Mouse (Mus musculus) cerebellum, postnatal 14 days (tissue): ENCODE data around the gene Shcbp1l.
"Not testable (repeated sequence)": the region's sequence is repeated elsewhere in the genome, so short reads cannot be mapped to it uniquely, and the experiment has no call there.

Source experiments
- DNase-seq, 2 experiments: peaks; one replicate each; pipeline ENCODE4 v3.0.0; 2021; ENCODE audit warnings: mixed read lengths in 2 of 2

Gene Shcbp1l

GRCm38 (mm10) chr1:153424271-153424670, 691 bp upstream of the Shcbp1l start:
- DNase-seq, result peak in 1 of 2 experiments; percentile 25

DNA sequence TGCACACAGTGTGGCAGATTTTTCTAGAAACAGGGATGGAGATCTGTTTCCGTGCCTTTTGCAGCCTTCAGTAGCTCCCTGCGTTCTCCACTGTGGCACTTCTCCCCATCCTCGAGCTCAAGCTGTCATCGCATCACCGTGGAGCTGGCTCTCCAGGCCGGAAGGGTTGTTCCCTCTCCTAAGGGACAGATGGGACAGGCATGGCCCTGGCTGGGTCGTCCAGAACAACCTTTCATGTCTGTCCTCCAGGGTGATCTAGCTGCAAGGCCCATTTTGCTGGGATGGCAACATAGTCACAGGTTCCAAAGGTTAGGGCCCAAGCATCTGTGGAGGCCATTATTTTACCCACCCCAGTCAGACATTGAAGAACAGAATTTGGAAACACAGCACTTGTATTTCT, 6.2 kb downstream of the Shcbp1l start:
- DNase-seq, result no peak

DNA sequence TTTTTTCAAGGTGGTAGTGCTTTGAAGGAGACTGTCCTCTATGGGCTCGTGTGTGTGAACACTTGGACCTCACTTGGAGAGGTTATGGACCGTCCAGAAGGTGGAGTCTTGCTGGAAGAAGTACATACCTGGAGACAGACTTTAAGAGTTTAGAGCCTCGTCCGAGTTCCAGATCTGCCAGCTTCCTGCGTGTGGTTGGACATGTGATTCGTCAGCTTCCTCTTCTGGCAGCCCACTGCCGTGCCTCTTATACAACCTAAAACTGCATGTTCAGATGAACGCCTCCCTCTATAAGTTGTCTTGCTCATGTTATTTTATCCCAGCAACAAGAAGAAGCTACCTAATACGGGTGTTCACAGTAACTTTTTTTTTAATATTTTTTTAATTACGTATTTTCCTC, 6.7 kb downstream of the Shcbp1l start:
- no peak for DNase-seq

- no peak for DNase-seq
These were observed 7.4 kb downstream of the Shcbp1l start for GRCm38 (mm10) chr1:153432329-153432728.

- DNase-seq, result no peak
These were observed 9.1 kb downstream of the Shcbp1l start for GRCm38 (mm10) chr1:153433851-153434589.

GRCm38 (mm10) chr1:153437536-153437935, 12.6 kb downstream of the Shcbp1l start:
- no peak for DNase-seq

DNA sequence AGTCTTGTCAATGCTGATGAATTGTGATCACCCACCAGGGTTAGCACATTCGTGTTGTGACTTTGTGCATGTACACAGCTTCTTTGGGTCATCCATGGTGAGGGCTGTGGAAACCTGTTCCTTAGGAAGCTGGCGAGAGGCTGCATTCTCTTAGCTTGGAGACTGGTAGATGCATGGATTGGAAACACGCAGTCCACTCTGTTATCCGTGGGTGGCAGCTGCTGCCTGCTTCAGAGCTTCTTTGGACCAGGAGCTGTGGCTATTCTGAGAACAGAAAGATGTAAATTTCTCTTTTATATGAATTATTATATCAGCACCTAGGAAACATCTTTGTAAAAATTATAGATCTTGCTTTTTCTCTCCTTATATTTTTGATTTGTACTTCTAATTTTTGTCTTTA, 15.8 kb downstream of the Shcbp1l start:
- DNase-seq, result no peak

GRCm38 (mm10) chr1:153441656-153442055, 16.7 kb downstream of the Shcbp1l start:
- no peak for DNase-seq

DNA sequence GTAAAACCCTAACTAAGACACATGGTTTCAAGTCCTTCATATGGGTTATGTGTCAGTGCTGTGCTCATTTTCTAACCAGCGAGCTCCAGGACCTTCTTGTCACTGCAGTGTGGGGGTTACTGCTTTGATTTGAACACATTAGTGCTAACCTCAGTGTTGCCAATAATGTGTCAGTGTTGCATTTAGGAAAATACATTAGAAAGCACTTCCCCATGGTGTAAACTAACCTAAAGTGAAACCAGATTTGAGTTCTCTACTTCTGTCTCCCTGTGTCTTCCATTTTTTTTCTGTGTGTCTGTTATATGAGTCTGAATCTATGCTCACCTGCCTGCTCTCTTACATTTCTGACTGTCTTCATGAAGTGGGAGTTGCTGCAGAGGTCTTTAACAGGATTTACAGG, 18.1 kb downstream of the Shcbp1l start:
- DNase-seq, result no peak

- DNase-seq, result no peak
These were observed 18.7 kb downstream of the Shcbp1l start for GRCm38 (mm10) chr1:153443632-153444031.

DNA sequence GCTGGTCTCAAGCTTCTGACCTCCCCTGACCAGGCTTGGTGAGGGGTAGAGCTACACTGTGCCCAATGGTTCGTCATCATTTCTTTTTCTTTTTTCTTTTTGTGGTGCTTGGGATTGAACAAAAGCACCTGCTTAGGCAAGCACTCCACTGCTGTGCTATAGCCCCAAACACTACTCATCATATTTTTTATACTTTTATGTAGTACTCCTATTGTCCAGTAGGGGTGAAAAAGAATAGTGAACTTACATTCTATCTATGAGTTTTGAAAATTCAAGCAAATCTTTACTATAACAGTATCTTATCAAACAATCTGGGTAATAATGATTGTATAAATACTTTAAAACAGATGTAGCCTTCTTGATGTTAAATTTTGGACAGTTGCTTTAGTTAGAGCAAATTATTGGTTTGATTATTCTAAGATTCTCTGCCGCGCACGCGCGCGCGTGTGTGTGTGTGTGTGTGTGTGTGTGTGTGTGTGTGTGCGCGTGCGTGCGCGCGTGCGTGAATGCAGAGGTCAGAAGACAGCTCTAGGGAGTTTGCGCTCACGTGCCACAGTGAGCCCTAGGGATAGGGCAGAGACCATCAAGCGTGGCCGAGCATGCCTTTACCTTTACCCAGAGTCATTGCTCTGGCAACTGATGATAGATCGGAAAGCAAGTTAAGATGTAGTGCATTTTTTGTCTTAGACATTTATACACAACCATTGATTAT, 21.3 kb downstream of the Shcbp1l start:
- no peak for DNase-seq

DNA sequence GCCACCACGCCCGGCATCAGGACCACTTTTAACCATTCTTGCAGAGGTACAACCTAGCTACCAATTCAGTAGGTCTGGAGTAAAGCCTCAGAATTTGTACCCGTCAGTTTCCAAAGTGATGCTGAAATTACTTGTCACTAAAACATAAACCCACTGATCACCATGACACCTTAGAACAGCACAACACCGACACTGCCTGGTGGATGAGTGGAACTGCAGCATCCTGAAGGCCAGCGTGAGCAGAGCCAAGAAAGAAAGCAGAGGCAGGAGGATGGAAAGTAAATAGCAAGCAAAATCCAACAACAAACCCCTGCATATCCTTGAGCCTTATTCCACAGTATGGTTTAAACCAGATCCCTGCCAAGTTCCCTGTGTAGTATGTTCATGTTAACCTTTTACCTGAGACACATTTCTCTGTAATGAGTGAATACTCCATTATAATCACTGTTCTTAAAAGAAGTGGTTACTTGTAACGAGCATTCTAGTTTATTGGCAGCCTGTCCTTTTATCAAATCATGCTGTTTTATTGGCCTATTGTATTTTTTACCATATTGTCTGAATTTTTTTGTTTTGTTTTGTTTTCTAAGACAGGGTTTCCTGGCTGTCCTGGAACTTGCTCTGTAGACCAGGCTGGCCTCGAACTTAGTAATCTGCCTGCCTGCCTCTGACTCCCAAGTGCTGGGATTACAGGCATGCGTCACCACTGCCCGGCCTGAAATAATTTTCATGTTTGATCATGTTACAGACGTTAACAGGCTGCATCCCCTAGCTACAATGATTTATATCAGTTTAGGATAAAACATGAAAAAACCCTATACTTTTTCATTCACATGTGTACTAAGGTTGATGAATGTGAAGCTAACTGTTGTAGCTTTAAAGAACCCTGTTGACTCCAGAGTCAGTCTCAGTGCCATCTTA, 26.5 kb downstream of the Shcbp1l start:
- peak; percentile 26 to 43 for DNase-seq

DNA sequence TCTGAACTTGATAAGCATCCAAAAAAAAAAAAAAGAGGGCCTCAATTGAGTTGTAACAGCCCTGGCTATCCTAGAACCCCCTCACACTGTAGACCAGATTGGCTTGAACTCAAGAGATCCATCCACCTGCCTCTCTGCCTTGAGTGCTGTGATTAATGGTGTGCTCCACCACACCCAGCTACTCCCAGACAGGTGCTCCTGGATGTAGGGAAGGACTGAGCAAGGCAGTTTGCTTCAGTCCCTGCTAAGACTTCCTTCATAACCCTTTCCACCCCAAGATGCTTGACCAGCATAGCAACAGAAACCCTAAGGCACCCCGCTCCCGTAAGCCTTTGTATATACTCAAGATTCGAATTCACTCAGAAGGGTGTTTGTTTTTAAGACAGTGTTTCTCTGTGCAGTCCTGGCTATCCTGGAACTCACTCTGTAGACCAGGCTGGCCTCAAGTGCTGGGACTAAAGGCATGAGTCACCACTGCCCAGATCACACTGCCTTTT, 28.2 kb downstream of the Shcbp1l start:
- DNase-seq, result no peak

GRCm38 (mm10) chr1:153456137-153456536, 31.2 kb downstream of the Shcbp1l start:
- no peak for DNase-seq

GRCm38 (mm10) chr1:153461796-153462195, 36.8 kb downstream of the Shcbp1l start:
- no peak for DNase-seq

DNA sequence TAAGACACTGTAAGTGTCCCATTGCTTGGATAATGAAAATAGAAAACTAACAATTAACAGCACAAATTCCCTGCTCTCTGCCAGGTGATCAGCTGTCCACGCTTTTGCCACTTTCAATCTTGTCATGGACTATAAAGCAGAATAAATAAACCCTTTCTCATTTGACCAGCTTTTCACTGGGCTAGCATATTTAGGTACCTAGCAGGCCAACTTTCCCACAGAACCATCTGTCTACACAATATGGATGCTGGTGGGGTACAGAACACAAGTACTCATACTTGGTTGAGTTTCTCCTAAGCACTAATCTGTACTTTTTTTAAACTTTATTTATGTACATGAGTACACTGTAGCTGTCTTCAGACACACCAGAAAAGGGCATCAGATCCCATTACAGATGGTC, 54.3 kb downstream of the Shcbp1l start:
- DNase-seq, result no peak

GRCm38 (mm10) chr1:153480386-153481024, 55.5 kb downstream of the Shcbp1l start:
- DNase-seq, result peak; percentile 80 to 85

- no peak for DNase-seq
These were observed 56.1 kb downstream of the Shcbp1l start for GRCm38 (mm10) chr1:153481025-153481412.

- no peak for DNase-seq
These were observed 60.3 kb downstream of the Shcbp1l start for GRCm38 (mm10) chr1:153485201-153485796.

- not testable (repeated sequence) for DNase-seq
These were observed 61.2 kb downstream of the Shcbp1l start for GRCm38 (mm10) chr1:153486120-153486519.

DNA sequence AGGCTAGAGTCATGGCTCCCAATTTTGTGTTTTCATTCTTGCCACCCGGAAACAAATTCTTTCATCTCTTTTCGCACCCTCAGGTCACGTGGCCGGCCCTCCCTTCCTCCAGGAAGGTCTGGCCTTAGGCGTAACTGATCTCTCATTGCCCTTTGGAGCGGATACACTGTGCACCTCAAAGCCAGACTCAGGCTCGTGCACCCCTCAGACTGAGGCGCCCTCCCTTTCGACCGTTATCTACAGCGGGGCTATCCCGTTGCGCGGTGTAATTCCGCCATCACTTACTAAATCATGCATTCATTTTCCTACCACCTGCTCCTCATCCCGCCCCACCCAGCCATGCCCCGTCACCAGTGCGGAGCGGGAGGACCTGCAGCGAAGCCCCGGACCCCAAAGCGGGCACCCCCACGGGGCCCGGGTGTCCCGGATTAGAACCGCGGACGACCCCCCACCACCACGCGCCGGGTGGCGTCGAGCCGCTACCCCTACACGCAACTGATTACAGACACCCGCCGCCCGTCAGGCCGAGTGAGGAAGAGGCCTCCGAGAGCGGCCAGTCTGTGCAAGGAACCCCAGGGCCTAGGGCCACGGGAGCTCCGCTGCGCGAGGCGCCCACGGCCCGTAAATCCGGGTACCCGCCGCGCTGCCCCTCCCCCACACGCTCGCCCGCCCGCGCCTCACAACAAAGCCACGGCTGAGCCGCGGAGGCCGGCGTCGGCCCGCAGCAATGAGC, 62.0 kb downstream of the Shcbp1l start:
- peak in 1 of 2 experiments; percentile 90 for DNase-seq
